Mouse (Mus musculus) erythroblast, embryonic 14.5 days (primary cell): ENCODE measurements around the gene Dnah17. TPM values are rescaled to one million over a fixed set of nuclear protein-coding genes. Genes with fewer than 3 reads are reported as not detected.

Experiments used
- H3K27me3 ChIP-seq: 2 replicates; pipeline ENCODE4 v1.6.1; 2012; ENCODE audit warnings: inconsistent platforms; ENCODE audit not compliant: control insufficient read depth
- H3K36me3 ChIP-seq: 2 replicates; pipeline ENCODE4 v1.6.1; 2012; ENCODE audit warnings: mild to moderate bottlenecking, inconsistent platforms; ENCODE audit not compliant: control insufficient read depth
- H3K4me1 ChIP-seq: 2 replicates; pipeline ENCODE4 v1.6.1; 2012; ENCODE audit warnings: inconsistent platforms; ENCODE audit not compliant: control insufficient read depth
- H3K4me3 ChIP-seq: replicated peaks from 2 replicates; pipeline ENCODE3; 2012; ENCODE audit warnings: moderate library complexity, mild to moderate bottlenecking, inconsistent platforms
- H3K9me3 ChIP-seq: 2 replicates; pipeline ENCODE4 v1.6.1; 2012; ENCODE audit warnings: low read length, inconsistent platforms, mixed read lengths; ENCODE audit not compliant: control insufficient read depth
- GATA1 ChIP-seq: IDR thresholded peaks from 2 replicates; pipeline ENCODE4 v1.6.1; 2012; ENCODE audit warnings: low read length, inconsistent platforms, mixed read lengths
- TAL1 ChIP-seq: IDR thresholded peaks from 3 replicates; pipeline ENCODE4 v1.6.1; 2012; ENCODE audit warnings: low read length, inconsistent platforms, mixed read lengths
- polyA plus RNA-seq: library from polyadenylated mRNA; stranded (reverse); fragments of >175 nt; gene quantifications from 2 replicates; pipeline ENCODE4 v1.2.3, GENCODE M21; 2012

The Dnah17 gene
- polyA plus RNA-seq = 0.05 TPM in 1 of 2 replicates, not detected in the other

GRCm38 (mm10) chr11:118130534-118130933, at the start of gene Dnah17:
TSS of gene Dnah17 (minus strand) at chr11:118130634.
- no peaks in the 10 kb centered on the region for H3K9me3 ChIP-seq
- H3K4me1 ChIP-seq = no peaks in the 10 kb centered on the region
- H3K36me3 ChIP-seq = no peaks in the 10 kb centered on the region
- TF ChIP-seq GATA1 = no peak
- no peak for TF ChIP-seq TAL1
- H3K4me3 ChIP-seq = no peak within 1 kb of the TSS
- H3K27me3 ChIP-seq = no peaks in the 10 kb centered on the region

- Histone ChIP-seq H3K4me3 (no peak overlapping the region), H3K36me3 (peaks cover 17% of the 10 kb centered on the region), H3K9me3 (no peaks in the 10 kb centered on the region), H3K4me1 (no peaks in the 10 kb centered on the region), H3K27me3 (no peaks in the 10 kb centered on the region)
- TF ChIP-seq TAL1 (no peak), GATA1 (no peak)
Observed at GRCm38 (mm10) chr11:118180199-118180598, 49.8 kb upstream of the Dnah17 start.

GRCm38 (mm10) chr11:118178236-118178635, 47.8 kb upstream of the Dnah17 start:
- peaks cover 10% of the 10 kb centered on the region for H3K36me3 ChIP-seq
- no peaks in the 10 kb centered on the region for H3K4me1 ChIP-seq
- TF ChIP-seq TAL1 = no peak
- no peak for TF ChIP-seq GATA1
- H3K9me3 ChIP-seq = no peaks in the 10 kb centered on the region
- H3K27me3 ChIP-seq = no peaks in the 10 kb centered on the region
- no peak overlapping the region for H3K4me3 ChIP-seq

- Histone ChIP-seq H3K4me3 (no peak overlapping the region), H3K4me1 (no peaks in the 10 kb centered on the region), H3K9me3 (no peaks in the 10 kb centered on the region), H3K36me3 (peaks cover 3% of the 10 kb centered on the region; the same call in 1 of the 2 replicates), H3K27me3 (no peaks in the 10 kb centered on the region)
- no peak for TF ChIP-seq GATA1
- no peak for TF ChIP-seq TAL1
Observed at GRCm38 (mm10) chr11:118174752-118175151, 44.3 kb upstream of the Dnah17 start.

- no peak for TF ChIP-seq TAL1
- TF ChIP-seq GATA1 = no peak
- H3K4me3 ChIP-seq = no peak overlapping the region
- no peaks in the 10 kb centered on the region for H3K9me3 ChIP-seq
- no peaks in the 10 kb centered on the region for H3K27me3 ChIP-seq
- H3K4me1 ChIP-seq = no peaks in the 10 kb centered on the region
- no peaks in the 10 kb centered on the region; the same call in 1 of the 2 replicates for H3K36me3 ChIP-seq
Observed at GRCm38 (mm10) chr11:118172768-118173167, 42.3 kb upstream of the Dnah17 start.

- Histone ChIP-seq H3K36me3 (no peaks in the 10 kb centered on the region; the same call in 1 of the 2 replicates), H3K4me3 (no peak overlapping the region), H3K4me1 (no peaks in the 10 kb centered on the region), H3K27me3 (no peaks in the 10 kb centered on the region), H3K9me3 (no peaks in the 10 kb centered on the region)
- TF ChIP-seq GATA1 (no peak), TAL1 (no peak)
Observed at GRCm38 (mm10) chr11:118170333-118170732, 39.9 kb upstream of the Dnah17 start.

GRCm38 (mm10) chr11:118168714-118169113, 38.3 kb upstream of the Dnah17 start:
- Histone ChIP-seq H3K36me3 (no peaks in the 10 kb centered on the region; the same call in 1 of the 2 replicates), H3K4me3 (no peak overlapping the region), H3K27me3 (no peaks in the 10 kb centered on the region), H3K9me3 (no peaks in the 10 kb centered on the region), H3K4me1 (no peaks in the 10 kb centered on the region)
- TF ChIP-seq TAL1 = no peak
- TF ChIP-seq GATA1 = no peak

GRCm38 (mm10) chr11:118166626-118167025, 36.2 kb upstream of the Dnah17 start:
- Histone ChIP-seq H3K4me3 (no peak overlapping the region), H3K27me3 (no peaks in the 10 kb centered on the region), H3K4me1 (no peaks in the 10 kb centered on the region), H3K36me3 (no peaks in the 10 kb centered on the region; the same call in 1 of the 2 replicates), H3K9me3 (no peaks in the 10 kb centered on the region)
- no peak for TF ChIP-seq TAL1
- TF ChIP-seq GATA1 = no peak

GRCm38 (mm10) chr11:118165681-118166080, 35.2 kb upstream of the Dnah17 start:
- TF ChIP-seq GATA1 = no peak
- no peak for TF ChIP-seq TAL1
- Histone ChIP-seq H3K4me3 (no peak overlapping the region), H3K27me3 (no peaks in the 10 kb centered on the region), H3K9me3 (no peaks in the 10 kb centered on the region), H3K4me1 (no peaks in the 10 kb centered on the region), H3K36me3 (no peaks in the 10 kb centered on the region; the same call in 1 of the 2 replicates)

- no peaks in the 10 kb centered on the region; the same call in 1 of the 2 replicates for H3K36me3 ChIP-seq
- H3K4me1 ChIP-seq = no peaks in the 10 kb centered on the region
- H3K4me3 ChIP-seq = no peak overlapping the region
- no peaks in the 10 kb centered on the region for H3K9me3 ChIP-seq
- no peaks in the 10 kb centered on the region for H3K27me3 ChIP-seq
- TF ChIP-seq GATA1 = no peak
- no peak for TF ChIP-seq TAL1
Observed at GRCm38 (mm10) chr11:118164566-118164965, 34.1 kb upstream of the Dnah17 start.
